19 mouse cellular contexts compared by ENCODE assay signal in the genomic region with DNA sequence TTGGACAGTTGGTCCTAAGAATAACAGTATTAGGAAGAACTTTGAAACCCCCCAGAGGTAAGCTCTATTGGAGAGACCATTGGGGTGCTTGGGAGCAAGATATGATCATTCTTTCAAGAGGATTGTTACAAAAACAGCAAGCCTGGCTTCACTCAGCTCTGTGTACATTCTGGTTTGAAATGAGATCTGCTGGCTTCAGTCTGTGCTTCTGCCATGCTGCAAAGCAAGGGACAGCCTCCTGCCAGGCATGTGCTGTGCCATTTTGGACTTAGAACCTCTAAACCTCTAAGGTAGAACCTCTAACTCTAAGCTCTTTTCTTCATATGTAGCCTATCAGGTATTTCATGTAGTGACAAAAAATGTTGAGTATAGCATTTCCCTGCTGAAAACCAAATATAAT.
DNase-seq lines count a peak whose midpoint lies in the region; ATAC-seq lines count a peak whose summit lies in the region.
"Had no signal": no experiment of that assay in that cellular context is flagged by ENCODE, and none has a peak within 500 bp of the region (broad histone marks: within the 10 kb centered on the region; RNA-seq: fewer than 3 reads in every experiment).

No protein-coding gene starts in this region.

- H3K36me3 ChIP-seq in midbrain, embryonic 11.5 days (ENCODE audit: control insufficient read depth, insufficient read depth, low read length): no peaks in the 10 kb centered on the region
- H3K36me3 ChIP-seq in midbrain, embryonic 14.5 days (ENCODE audit: control insufficient read depth, insufficient read depth, low read length): no peaks in the 10 kb centered on the region
- H3K36me3 ChIP-seq: G1E had no signal

- no peak overlapping the region for H3K4me3 ChIP-seq in midbrain, embryonic 11.5 days (ENCODE audit: low read depth, low read length)
- H3K4me3 ChIP-seq in midbrain, embryonic 14.5 days (replicated peaks; ENCODE audit: low read depth, low read length): no peak overlapping the region

- H3K4me2 ChIP-seq in midbrain, embryonic 11.5 days: no peak overlapping the region
- H3K4me2 ChIP-seq in midbrain, embryonic 14.5 days (ENCODE audit: low read length): no peak overlapping the region

- H3K27ac ChIP-seq in midbrain, embryonic 11.5 days (ENCODE audit: low read depth, low read length): no peak overlapping the region
- H3K27ac ChIP-seq in midbrain, embryonic 14.5 days (replicated peaks; ENCODE audit: low read depth, low read length): no peak overlapping the region

- no peaks in the 10 kb centered on the region for H3K27me3 ChIP-seq in midbrain, embryonic 11.5 days (ENCODE audit: control insufficient read depth, insufficient read depth, low read length)
- H3K27me3 ChIP-seq in midbrain, embryonic 14.5 days (ENCODE audit: control insufficient read depth, insufficient read depth, low read length): no peaks in the 10 kb centered on the region
- H3K27me3 ChIP-seq: CH12.LX, Patski had no signal

- no peak overlapping the region for H3K9ac ChIP-seq in midbrain, embryonic 11.5 days (ENCODE audit: low read length)
- H3K9ac ChIP-seq in midbrain, embryonic 14.5 days (replicated peaks; ENCODE audit: low read length): no peak overlapping the region

- no peak for ATAC-seq in midbrain, embryonic 11.5 days (ENCODE audit: low FRiP score)
- no peak for ATAC-seq in midbrain, embryonic 14.5 days (ENCODE audit: low FRiP score, low TSS enrichment)
- ATAC-seq: activated CD4-positive, CD25-positive, alpha-beta regulatory T cell, adult 4 months; CD4-positive, CD25-positive, alpha-beta regulatory T cell, adult 4 months; Patski had no signal

- no peaks in the 10 kb centered on the region for H3K4me1 ChIP-seq in midbrain, embryonic 11.5 days (ENCODE audit: control insufficient read depth, insufficient read depth, low read length)
- no peaks in the 10 kb centered on the region for H3K4me1 ChIP-seq in midbrain, embryonic 14.5 days (ENCODE audit: control insufficient read depth, insufficient read depth, low read length)

- DNase-seq in heart, adult 11 months: peak; percentile 68
- no peak for DNase-seq in heart, postnatal 4 days
- DNase-seq in midbrain, embryonic 11.5 days (ENCODE audit: low spot score, missing footprints): peak; percentile 71
- DNase-seq in midbrain, embryonic 14.5 days: no peak
- DNase-seq: adrenal gland, adult 2 months; adrenal gland, adult 8-10 months; adrenal gland, postnatal 10 days; adrenal gland, postnatal 14 days; adrenal gland, postnatal 25 days; adrenal gland, postnatal 36 days; B cell, adult 2 months; cerebellum, adult 11 months; cerebellum, adult 11-12 months; cerebellum, adult 18-20 months had no signal

- no peaks in the 10 kb centered on the region for H3K9me3 ChIP-seq in midbrain, embryonic 11.5 days (ENCODE audit: control insufficient read depth, low read length)
- no peaks in the 10 kb centered on the region for H3K9me3 ChIP-seq in midbrain, embryonic 14.5 days (ENCODE audit: control insufficient read depth, low read length)
- H3K9me3 ChIP-seq: G1E had no signal

Comparison
In these comparisons a context has a peak if more than half of its experiments do, and no peak if none do; other contexts are left out.
1. DNase-seq: peak in heart, adult 11 months (single experiment) and midbrain, embryonic 11.5 days (single experiment); none in heart, postnatal 4 days (single experiment) and midbrain, embryonic 14.5 days (single experiment).